Mouse (Mus musculus) liver, embryonic 13.5 days (tissue): ENCODE results near the gene Gas2. TPM values are rescaled to one million over a fixed set of nuclear protein-coding genes. Genes with fewer than 3 reads are reported as not detected.

ENCODE experiments used
- ATAC-seq: fragments of 200-750 bp; cut with Nextera tagmentation; 2 replicates; pipeline ENCODE4 v1.8.0; 2017; ENCODE audit warnings: low read depth, mild to moderate bottlenecking, moderate number of reproducible peaks, moderate library complexity
- DNase-seq: peaks from one replicate; pipeline ENCODE4 v3.0.0; 2022
- H3K27ac ChIP-seq: fragments of 300-500 bp; sonication (generic); 2 replicates; pipeline ENCODE4 v1.5.1; 2015; ENCODE audit warnings: moderate library complexity, mild to moderate bottlenecking, inconsistent platforms
- H3K27me3 ChIP-seq: fragments of 300-500 bp; sonication (generic); 2 replicates; pipeline ENCODE4 v1.6.1; 2015; ENCODE audit warnings: mild to moderate bottlenecking, inconsistent platforms
- H3K36me3 ChIP-seq: fragments of 300-500 bp; sonication (generic); 2 replicates; pipeline ENCODE4 v1.6.1; 2015; ENCODE audit warnings: mild to moderate bottlenecking, inconsistent platforms
- H3K4me1 ChIP-seq: fragments of 300-500 bp; sonication (generic); replicated peaks from 2 replicates; pipeline ENCODE4 v1.6.1; 2015; ENCODE audit warnings: inconsistent platforms
- H3K4me2 ChIP-seq: fragments of 300-500 bp; sonication (generic); 2 replicates; pipeline ENCODE4 v1.6.1; 2015; ENCODE audit warnings: inconsistent platforms, mild to moderate bottlenecking, moderate library complexity
- H3K4me3 ChIP-seq: fragments of 300-500 bp; sonication (generic); replicated peaks from 2 replicates; pipeline ENCODE4 v1.5.1; 2015; ENCODE audit warnings: mild to moderate bottlenecking, inconsistent platforms
- H3K9ac ChIP-seq: fragments of 300-500 bp; sonication (generic); 2 replicates; pipeline ENCODE4 v1.6.1; 2015; ENCODE audit warnings: mild to moderate bottlenecking, inconsistent platforms
- H3K9me3 ChIP-seq: fragments of 300-500 bp; sonication (generic); replicated peaks from 2 replicates; pipeline ENCODE4 v1.6.1; 2016; ENCODE audit warnings: inconsistent platforms
- WGBS: fragments of 180-500 bp; shearing (Covaris S2); methylation state at CpG from one replicate; pipeline ENCODE4 v1.1.7; 2015; ENCODE audit not compliant: insufficient replicate concordance; 5-methylcytosine and 5-hydroxymethylcytosine counted together
- polyA plus RNA-seq: library from polyadenylated mRNA; unstranded; fragments of >200 nt; fragmentation: Nextera tagmentation; extraction: Ambion mirVana; gene quantifications from 2 replicates; pipeline ENCODE4 v1.2.1, GENCODE M21; 2015

Gene Gas2
- polyA plus RNA-seq, 1 experiment from 2014 or later, result 6.8 TPM

- WGBS, result 65% methylated on average over 1 of the region's 1 CpGs
- ATAC-seq, result no peak
- no peak for DNase-seq
- no peaks in the 10 kb centered on the region for H3K27me3 ChIP-seq
- H3K27ac ChIP-seq, result no peak overlapping the region
- H3K4me1 ChIP-seq, result peaks cover 4% of the 10 kb centered on the region; the same call in 1 of the 2 replicates
- no peak overlapping the region for H3K4me3 ChIP-seq
- H3K4me2 ChIP-seq, result no peak overlapping the region
- no peaks in the 10 kb centered on the region for H3K36me3 ChIP-seq
- H3K9ac ChIP-seq, result no peak overlapping the region
- no peaks in the 10 kb centered on the region for H3K9me3 ChIP-seq
Measured at GRCm38 (mm10) chr7:52015180-52015579, 153.4 kb downstream of the Gas2 start.

GRCm38 (mm10) chr7:52015628-52016027, 153.8 kb downstream of the Gas2 start, which contains the start of gene 1700015G11Rik:
Gene 1700015G11Rik, minus strand, starts transcription at chr7:52015728.
- H3K4me3 ChIP-seq, result no peak within 1 kb of the TSS
- DNase-seq (no peak), ATAC-seq (no peak)
- no peaks in the 10 kb centered on the region for H3K36me3 ChIP-seq
- no peak within 1 kb of the TSS for H3K27ac ChIP-seq
- no peaks in the 10 kb centered on the region for H3K27me3 ChIP-seq
- WGBS, result 64% methylated on average over 3 of the region's 3 CpGs
- H3K9ac ChIP-seq, result no peak within 1 kb of the TSS
- peaks cover 4% of the 10 kb centered on the region; the same call in 1 of the 2 replicates for H3K4me1 ChIP-seq
- no peaks in the 10 kb centered on the region for H3K9me3 ChIP-seq
- H3K4me2 ChIP-seq, result no peak within 1 kb of the TSS

- no peaks in the 10 kb centered on the region for H3K9me3 ChIP-seq
- ATAC-seq (no peak), DNase-seq (no peak)
- H3K4me1 ChIP-seq, result no peaks in the 10 kb centered on the region
- no peak overlapping the region for H3K27ac ChIP-seq
- no peak overlapping the region for H3K9ac ChIP-seq
- no peak overlapping the region for H3K4me3 ChIP-seq
- no peaks in the 10 kb centered on the region for H3K27me3 ChIP-seq
- no peak overlapping the region for H3K4me2 ChIP-seq
- WGBS, result 32% methylated on average over 4 of the region's 4 CpGs
- H3K36me3 ChIP-seq, result no peaks in the 10 kb centered on the region
Measured at GRCm38 (mm10) chr7:52022039-52022438, 160.2 kb downstream of the Gas2 start.

- 70% methylated on average over 5 of the region's 5 CpGs for WGBS
- no peaks in the 10 kb centered on the region for H3K27me3 ChIP-seq
- no peak overlapping the region for H3K4me3 ChIP-seq
- no peaks in the 10 kb centered on the region for H3K36me3 ChIP-seq
- H3K9me3 ChIP-seq, result no peaks in the 10 kb centered on the region
- no peak overlapping the region for H3K27ac ChIP-seq
- no peak overlapping the region for H3K9ac ChIP-seq
- no peak for DNase-seq
- H3K4me2 ChIP-seq, result no peak overlapping the region
- ATAC-seq, result no peak
- H3K4me1 ChIP-seq, result no peaks in the 10 kb centered on the region
Measured at GRCm38 (mm10) chr7:52024050-52024626, 162.3 kb downstream of the Gas2 start.

GRCm38 (mm10) chr7:52037600-52038582, 176.1 kb downstream of the Gas2 start:
- Histone ChIP-seq H3K9ac (no peak overlapping the region), H3K27me3 (no peaks in the 10 kb centered on the region), H3K4me2 (no peak overlapping the region), H3K4me1 (no peaks in the 10 kb centered on the region), H3K9me3 (no peaks in the 10 kb centered on the region), H3K4me3 (no peak overlapping the region), H3K27ac (no peak overlapping the region), H3K36me3 (no peaks in the 10 kb centered on the region)
- ATAC-seq (no peak), DNase-seq (no peak)
- 40% methylated on average over 8 of the region's 8 CpGs for WGBS

Other genes with a start within 250 kb of the Gas2 start
- 0.09 and 0.16 TPM in 2 replicates for gene Slc17a6, start 240.0 kb upstream of the Gas2 start, polyA plus RNA-seq
- 7.2 and 7.5 TPM in 2 replicates for gene Fancf, start 252 bp downstream of the Gas2 start, polyA plus RNA-seq
- gene Svip, start 144.0 kb downstream of the Gas2 start, polyA plus RNA-seq, result 24.1 and 29.9 TPM in 2 replicates
- not detected in 2 replicates for gene 1700015G11Rik, start 153.7 kb downstream of the Gas2 start, polyA plus RNA-seq